Mouse (Mus musculus) macrophage (primary cell): Measurements from ENCODE around the gene Rmnd5b. TPM values are rescaled to one million over a fixed set of nuclear protein-coding genes. Genes with fewer than 3 reads are reported as not detected.
A peak's percentile ranks its signal among the peaks of the same experiment; 100 is the strongest.
"Not testable (repeated sequence)": the region's sequence is repeated elsewhere in the genome, so short reads cannot be mapped to it uniquely, and the experiment has no call there.

ENCODE experiments used
- H3K27ac ChIP-seq: fragments of 350-480 bp; formaldehyde crosslinking; 2 replicates; pipeline ENCODE4 v1.9.0; 2021
- H3K36me3 ChIP-seq: fragments of 350-480 bp; formaldehyde crosslinking; 2 replicates; pipeline ENCODE4 v1.9.0; 2021; ENCODE audit errors: inconsistent target
- H3K4me3 ChIP-seq: fragments of 350-480 bp; formaldehyde crosslinking; 2 replicates; pipeline ENCODE4 v1.9.0; 2021; ENCODE audit errors: inconsistent target
- H3K79me2 ChIP-seq: fragments of 350-480 bp; formaldehyde crosslinking; 2 replicates; pipeline ENCODE4 v1.9.0; 2021; ENCODE audit errors: inconsistent target
- WGBS: methylation state at CpG from one replicate; pipeline ENCODE4 v1.1.7; 2026; ENCODE audit warnings: inconsistent platforms; ENCODE audit not compliant: missing documents; 5-methylcytosine and 5-hydroxymethylcytosine counted together
- polyA plus RNA-seq: library from polyadenylated mRNA; stranded (reverse); fragments of 250-400 nt; gene quantifications from 3 replicates; pipeline ENCODE4 v1.2.4, GENCODE M21; 2018; ENCODE audit warnings: inconsistent platforms

Rmnd5b gene
- polyA plus RNA-seq, 1 experiment from 2014 or later: 15.5 TPM

GRCm38 (mm10) chr11:51643761-51644160 is 8.1 kb upstream of the Rmnd5b start:
- Histone ChIP-seq H3K79me2 (peaks cover 14% of the 10 kb centered on the region; the same call in 1 of the 2 replicates), H3K27ac (no peak overlapping the region), H3K36me3 (no peaks in the 10 kb centered on the region; the same call in 1 of the 2 replicates), H3K4me3 (no peak overlapping the region)
- WGBS: 36% methylated on average over 15 of the region's 15 CpGs

DNA sequence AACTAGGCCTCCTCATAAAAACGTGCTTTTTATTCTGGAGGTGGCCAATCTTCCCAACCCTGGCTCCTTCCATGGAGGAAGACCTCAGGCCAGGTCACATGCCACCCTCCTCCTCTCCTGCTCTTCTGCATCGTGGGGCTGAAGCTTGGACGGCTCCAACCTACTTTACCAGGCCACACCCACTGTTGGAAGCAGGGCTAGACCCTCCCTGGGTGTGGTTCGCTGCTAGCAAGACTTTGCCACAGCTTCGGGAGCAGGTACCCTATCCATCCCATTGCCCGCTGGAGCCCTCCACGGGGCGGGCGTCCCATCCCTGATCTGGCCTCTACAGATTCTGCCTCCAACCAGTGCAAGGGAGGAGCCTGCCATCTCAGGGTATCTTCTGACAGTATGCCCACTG is 7.5 kb upstream of the Rmnd5b start:
- WGBS: 80% methylated on average over 9 of the region's 9 CpGs
- H3K79me2 ChIP-seq: peaks cover 9% of the 10 kb centered on the region; the same call in 1 of the 2 replicates
- H3K27ac ChIP-seq: no peak overlapping the region
- H3K4me3 ChIP-seq: no peak overlapping the region
- no peaks in the 10 kb centered on the region; the same call in 1 of the 2 replicates for H3K36me3 ChIP-seq

DNA sequence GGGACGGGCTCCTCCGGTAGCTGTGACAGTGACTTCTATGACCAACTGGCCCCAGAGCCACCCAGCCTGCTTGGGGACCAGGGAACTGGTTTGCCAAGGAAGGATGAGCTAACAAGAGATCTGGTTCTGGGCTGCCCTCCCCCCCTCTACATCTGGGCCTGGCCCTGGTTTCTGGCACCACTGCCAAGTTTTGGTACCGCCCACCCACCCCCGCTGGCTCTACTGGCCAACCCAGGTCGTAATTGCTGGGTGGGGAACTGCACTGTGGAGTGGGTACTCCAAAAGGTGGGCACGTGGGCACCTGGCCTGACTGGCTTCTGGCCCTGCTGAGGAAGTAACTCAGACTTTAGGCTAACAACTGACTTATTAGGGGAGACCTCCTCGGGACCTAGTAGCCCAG is 5.1 kb upstream of the Rmnd5b start:
- H3K36me3 ChIP-seq: no peaks in the 10 kb centered on the region; the same call in 1 of the 2 replicates
- no peak overlapping the region for H3K4me3 ChIP-seq
- H3K79me2 ChIP-seq: peaks cover 4% of the 10 kb centered on the region; the same call in 1 of the 2 replicates
- 89% methylated on average over 7 of the region's 7 CpGs for WGBS
- H3K27ac ChIP-seq: no peak overlapping the region

DNA sequence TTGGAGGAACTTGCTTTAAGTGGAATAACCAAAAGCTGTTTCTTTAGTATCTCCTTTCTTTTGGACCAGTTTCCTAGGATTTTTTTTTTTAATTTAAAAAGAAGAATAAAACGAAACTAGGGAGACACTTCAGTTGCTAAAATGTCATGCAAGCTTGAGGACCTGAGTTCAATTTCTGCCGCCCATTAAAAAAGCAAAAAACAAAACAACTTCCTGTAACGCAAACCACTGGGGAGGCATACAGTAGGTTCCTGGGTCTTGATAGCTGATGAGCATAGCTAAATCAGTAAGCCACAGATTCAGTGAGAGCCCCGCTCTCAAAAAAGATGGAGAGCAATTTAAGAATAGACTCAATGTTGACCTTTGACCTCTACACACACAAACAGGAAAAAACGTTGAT is 2.8 kb upstream of the Rmnd5b start:
- peaks cover 24% of the 10 kb centered on the region; the same call in 1 of the 2 replicates for H3K79me2 ChIP-seq
- H3K4me3 ChIP-seq: peak overlapping the region; percentile 12; the same call in 1 of the 2 replicates
- H3K27ac ChIP-seq: peak overlapping the region; percentile 88
- 40% methylated on average over 5 of the region's 5 CpGs for WGBS
- no peaks in the 10 kb centered on the region; the same call in 1 of the 2 replicates for H3K36me3 ChIP-seq

DNA sequence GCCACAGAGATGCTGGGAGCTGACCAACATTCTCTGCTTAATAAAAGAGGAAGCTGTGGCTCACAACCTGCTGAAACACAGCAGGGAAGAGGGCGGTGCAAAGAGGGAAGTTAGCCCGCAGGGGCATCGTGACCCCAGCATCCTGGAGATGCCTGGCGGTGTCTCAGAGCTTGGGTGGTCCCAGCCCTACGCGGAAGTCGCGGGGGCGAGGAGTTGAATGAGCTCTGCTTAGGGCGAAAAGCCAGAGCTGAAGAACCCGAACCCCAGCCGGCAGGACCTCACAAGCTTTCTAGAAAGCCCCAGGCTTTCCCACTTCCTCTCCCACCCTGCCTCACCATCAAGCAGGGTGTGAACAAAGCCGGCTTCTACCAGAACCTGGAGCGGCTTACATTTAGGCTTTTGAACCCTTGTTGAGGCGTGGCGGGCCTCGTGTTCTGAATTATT is 2.3 kb upstream of the Rmnd5b start:
- Histone ChIP-seq H3K79me2 (peaks cover 25% of the 10 kb centered on the region; the same call in 1 of the 2 replicates), H3K36me3 (no peaks in the 10 kb centered on the region; the same call in 1 of the 2 replicates), H3K27ac (peak overlapping the region; percentile 88), H3K4me3 (peak overlapping the region; percentile 12; the same call in 1 of the 2 replicates)
- 0% methylated on average over 17 of the region's 17 CpGs for WGBS

DNA sequence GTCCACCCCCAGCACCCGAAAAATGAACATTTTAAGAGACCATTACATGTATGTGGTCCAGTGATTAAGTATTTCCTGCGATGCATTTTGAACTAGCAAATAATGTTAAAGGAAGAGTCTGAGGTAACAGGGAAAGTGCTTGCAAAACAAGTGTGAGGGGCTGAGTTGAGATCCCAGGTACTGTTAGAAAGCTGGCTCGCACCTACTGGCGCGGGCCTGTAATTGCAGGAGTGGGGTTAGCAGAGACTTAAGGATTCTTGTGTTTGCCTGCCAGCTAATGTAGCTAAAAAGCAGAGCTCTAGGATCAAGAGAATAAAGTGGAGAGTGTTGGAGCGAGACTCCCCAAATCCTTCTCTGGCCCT is 608 bp upstream of the Rmnd5b start:
- H3K4me3 ChIP-seq: peak overlapping the region; percentile 71
- H3K36me3 ChIP-seq: no peaks in the 10 kb centered on the region
- H3K79me2 ChIP-seq: peaks cover 41% of the 10 kb centered on the region
- WGBS: 7% methylated on average over 6 of the region's 6 CpGs
- peak overlapping the region; percentile 86 for H3K27ac ChIP-seq

DNA sequence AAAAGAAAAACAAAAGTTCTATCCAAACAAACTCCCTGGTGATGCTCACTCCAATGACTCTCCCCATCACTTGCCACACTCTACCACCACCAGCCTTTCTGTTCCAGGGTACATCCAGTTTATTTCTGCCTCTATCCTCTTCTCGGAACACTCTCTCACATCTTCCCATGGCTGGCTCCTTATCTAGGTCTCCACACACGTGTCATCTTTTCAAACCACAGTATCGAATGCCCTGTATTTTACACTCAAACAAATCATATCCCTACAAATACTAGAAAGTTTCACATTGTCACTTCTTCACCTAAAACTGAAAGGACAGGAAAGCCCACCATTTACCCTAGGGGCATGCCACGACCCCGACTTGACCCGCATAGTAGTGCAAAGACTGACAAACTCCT is 570 bp downstream of the Rmnd5b start:
- WGBS: 15% methylated on average over 6 of the region's 6 CpGs
- peaks cover 53% of the 10 kb centered on the region for H3K79me2 ChIP-seq
- H3K27ac ChIP-seq: peak overlapping the region; percentile 49
- H3K36me3 ChIP-seq: no peaks in the 10 kb centered on the region
- peak overlapping the region; percentile 71 for H3K4me3 ChIP-seq

DNA sequence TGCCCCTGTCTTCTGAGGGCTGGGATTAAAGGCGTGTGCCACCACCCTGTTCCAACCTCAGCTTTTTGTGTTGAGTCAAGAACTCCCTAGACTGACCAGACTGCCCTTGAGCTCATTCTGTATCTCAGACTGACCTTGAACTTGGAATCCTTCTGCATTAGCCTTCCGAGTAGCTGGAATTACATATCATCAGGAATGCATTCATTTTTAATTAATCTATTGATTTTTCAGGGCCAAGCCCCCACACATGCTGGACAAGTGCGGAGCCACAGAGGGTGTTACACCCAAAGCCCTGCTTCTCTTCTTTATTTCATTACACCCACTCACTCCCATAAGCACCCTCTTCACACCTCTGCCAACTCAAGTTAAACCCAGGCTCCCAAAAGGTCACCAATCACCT is 2.0 kb downstream of the Rmnd5b start:
- no peak overlapping the region for H3K4me3 ChIP-seq
- no peak overlapping the region for H3K27ac ChIP-seq
- H3K36me3 ChIP-seq: peaks cover 11% of the 10 kb centered on the region; the same call in 1 of the 2 replicates
- peaks cover 63% of the 10 kb centered on the region for H3K79me2 ChIP-seq
- WGBS: 100% methylated on average over 3 of the region's 3 CpGs

DNA sequence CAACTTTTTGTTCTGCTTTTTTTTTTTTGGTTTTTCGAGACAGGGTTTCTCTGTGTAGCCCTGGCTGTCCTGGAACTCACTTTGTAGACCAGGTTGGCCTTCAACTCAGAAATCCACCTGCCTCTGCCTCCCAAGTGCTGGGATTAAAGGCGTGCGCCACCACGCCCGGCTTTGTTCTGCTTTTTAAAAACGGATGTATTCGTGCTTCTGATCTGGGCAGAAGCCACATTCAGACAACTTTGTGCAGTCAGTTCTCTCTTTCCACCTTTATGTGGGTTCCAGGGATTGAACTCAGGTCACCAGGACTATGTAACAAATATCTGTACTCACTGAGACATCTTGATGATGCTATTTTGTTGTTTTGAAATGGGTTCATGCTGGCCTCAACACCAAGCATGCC is 2.5 kb downstream of the Rmnd5b start:
- H3K36me3 ChIP-seq: peaks cover 14% of the 10 kb centered on the region; the same call in 1 of the 2 replicates
- peaks cover 63% of the 10 kb centered on the region for H3K79me2 ChIP-seq
- H3K4me3 ChIP-seq, H3K27ac ChIP-seq: not testable (repeated sequence)
- 36% methylated on average over 7 of the region's 7 CpGs for WGBS

DNA sequence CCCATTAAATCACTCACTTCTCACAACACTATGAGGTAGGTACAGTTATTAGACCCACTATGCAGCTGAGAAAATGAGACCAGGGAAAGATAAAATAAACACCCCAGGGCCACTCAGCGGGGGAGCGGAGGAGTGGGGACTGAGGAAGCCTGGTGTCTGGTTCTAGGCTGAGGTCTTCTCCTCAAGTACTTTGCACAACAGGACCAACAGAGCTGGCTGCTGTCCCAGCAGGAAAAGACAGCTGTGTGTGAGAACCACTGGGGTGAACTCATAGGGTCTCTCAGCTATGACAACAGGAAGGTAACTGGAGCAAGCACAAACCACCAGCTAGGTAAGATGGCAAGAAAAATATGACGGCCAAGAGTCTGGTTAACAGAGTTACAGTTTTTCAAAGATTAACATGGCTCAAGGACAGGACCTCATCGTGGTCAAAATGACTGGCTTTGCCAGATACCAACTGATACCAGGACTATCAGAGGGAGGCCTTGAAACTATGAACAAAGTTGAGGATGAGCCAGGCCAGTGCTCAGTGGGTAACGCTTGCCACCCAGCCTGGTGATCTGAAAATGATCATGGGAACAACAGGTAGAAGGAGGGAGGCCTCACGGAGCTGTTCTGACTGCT is 3.5 kb downstream of the Rmnd5b start:
- H3K27ac ChIP-seq: peak overlapping the region; percentile 12; the same call in 1 of the 2 replicates
- peaks cover 22% of the 10 kb centered on the region for H3K36me3 ChIP-seq

GRCm38 (mm10) chr11:51629651-51630314 is 5.9 kb downstream of the Rmnd5b start:
- Histone ChIP-seq H3K36me3 (peaks cover 44% of the 10 kb centered on the region), H3K4me3 (no peak overlapping the region), H3K79me2 (peaks cover 52% of the 10 kb centered on the region), H3K27ac (no peak overlapping the region)
- WGBS: 79% methylated on average over 15 of the region's 15 CpGs

More for the DNA sequence above, 3.5 kb downstream of the Rmnd5b start:
- Histone ChIP-seq H3K4me3 (no peak overlapping the region), H3K79me2 (peaks cover 63% of the 10 kb centered on the region)
- 59% methylated on average over 6 of the region's 6 CpGs for WGBS

DNA sequence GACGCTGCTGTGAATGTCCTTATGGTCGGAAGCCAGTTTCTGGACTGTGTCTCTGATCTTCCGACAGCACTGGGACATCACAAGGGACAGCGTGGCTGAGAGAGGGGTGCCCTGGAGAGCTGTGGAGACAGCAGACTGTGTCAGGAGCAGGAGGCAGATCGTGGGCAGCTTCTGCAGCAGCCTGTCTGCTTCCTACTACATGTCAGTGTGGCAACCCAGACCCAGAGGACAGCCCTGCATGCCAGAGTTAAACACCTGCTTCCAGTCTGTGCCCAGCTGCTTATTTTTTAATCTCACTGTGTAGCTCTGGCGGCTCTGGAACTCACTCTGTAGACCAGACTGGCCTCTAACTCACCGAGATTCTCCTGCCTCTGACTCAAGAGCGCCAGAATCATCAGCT is 7.8 kb downstream of the Rmnd5b start:
- H3K27ac ChIP-seq: no peak overlapping the region
- H3K36me3 ChIP-seq: peaks cover 63% of the 10 kb centered on the region
- H3K4me3 ChIP-seq: no peak overlapping the region
- peaks cover 38% of the 10 kb centered on the region for H3K79me2 ChIP-seq
- WGBS: 93% methylated on average over 8 of the region's 8 CpGs

GRCm38 (mm10) chr11:51627425-51627824 is 8.3 kb downstream of the Rmnd5b start:
- H3K27ac ChIP-seq: no peak overlapping the region
- peaks cover 36% of the 10 kb centered on the region for H3K79me2 ChIP-seq
- no peak overlapping the region for H3K4me3 ChIP-seq
- peaks cover 67% of the 10 kb centered on the region for H3K36me3 ChIP-seq
- WGBS: 96% methylated on average over 9 of the region's 9 CpGs

GRCm38 (mm10) chr11:51625187-51625820 is 10.4 kb downstream of the Rmnd5b start:
- H3K36me3 ChIP-seq: peaks cover 68% of the 10 kb centered on the region

More at GRCm38 (mm10) chr11:51625187-51625820, 10.4 kb downstream of the Rmnd5b start:
- 89% methylated on average over 5 of the region's 5 CpGs for WGBS
- Histone ChIP-seq H3K4me3 (no peak overlapping the region), H3K27ac (no peak overlapping the region), H3K79me2 (peaks cover 36% of the 10 kb centered on the region)
